Mouse (Mus musculus) embryo, embryonic 10.5 days (tissue): Measurements from ENCODE around the gene Cped1.

Experiments
- DNase-seq: peaks from one replicate; pipeline ENCODE4 v3.0.0-alpha.2; 2015; ENCODE audit warnings: low spot score

Cped1 gene

GRCm38 (mm10) chr6:22178721-22179295 is 193.1 kb downstream of the Cped1 start:
- no peak for DNase-seq

GRCm38 (mm10) chr6:22180316-22180715 is 194.6 kb downstream of the Cped1 start:
- DNase-seq: no peak

DNA sequence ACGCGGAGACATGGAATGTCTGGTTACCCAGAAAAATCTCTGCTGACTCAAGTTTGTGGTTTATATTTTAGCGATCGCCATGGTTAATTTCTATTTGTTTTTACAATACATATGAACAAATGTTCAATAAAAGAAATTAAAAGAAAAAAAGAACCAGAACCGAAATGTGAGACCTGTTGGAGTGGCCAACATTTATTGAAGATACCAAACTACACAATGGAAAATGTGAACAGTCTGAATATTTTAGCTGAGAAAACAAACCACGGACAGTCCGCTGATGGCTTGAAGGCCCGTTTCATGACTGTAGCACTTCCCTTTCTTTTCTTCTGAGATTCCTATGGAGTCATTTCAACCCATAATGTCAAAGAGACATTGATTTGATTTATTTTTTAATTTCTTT is 201.3 kb downstream of the Cped1 start:
- no peak for DNase-seq

GRCm38 (mm10) chr6:22189346-22190335 is 203.9 kb downstream of the Cped1 start:
- DNase-seq: no peak

- DNase-seq: no peak
These were observed 212.9 kb downstream of the Cped1 start for GRCm38 (mm10) chr6:22198603-22199002.

DNA sequence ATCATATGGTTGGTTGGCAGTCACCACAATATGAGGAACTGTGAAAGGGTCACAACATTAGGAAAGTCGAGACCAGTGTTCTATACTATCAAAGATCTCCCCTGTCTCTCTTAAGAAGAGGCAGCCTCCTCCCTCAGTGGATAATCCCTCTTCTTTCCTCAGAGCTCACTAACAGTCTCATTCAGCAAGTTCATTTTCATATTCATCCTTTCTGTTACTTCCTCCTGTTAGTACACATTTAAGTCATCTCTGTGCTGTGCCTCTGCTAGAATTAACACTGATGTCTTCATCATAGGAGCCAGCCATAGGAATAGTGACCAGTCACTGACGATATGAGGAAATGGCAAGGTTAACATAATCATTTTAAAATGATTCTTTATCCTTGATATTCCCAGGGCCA is 213.8 kb downstream of the Cped1 start:
- DNase-seq: no peak

DNA sequence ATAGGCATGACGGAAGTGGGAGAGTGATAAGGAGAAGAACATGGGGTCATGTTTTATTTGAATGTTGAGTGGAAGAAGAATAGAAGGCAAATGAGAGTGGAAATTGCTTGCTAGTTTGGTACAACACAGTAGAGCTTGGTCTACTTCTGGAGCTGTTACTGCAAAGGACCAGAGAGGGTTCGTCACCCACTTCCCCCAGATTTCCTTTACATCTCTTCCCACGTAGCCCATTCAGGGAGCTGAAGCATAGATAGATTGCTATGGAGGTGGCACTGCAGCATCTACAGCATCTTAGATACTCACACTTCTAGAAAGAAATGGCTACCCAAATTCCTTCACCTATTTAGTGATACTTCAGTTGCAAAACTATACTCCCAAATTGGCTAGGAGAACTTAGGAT is 214.4 kb downstream of the Cped1 start:
- DNase-seq: no peak

DNA sequence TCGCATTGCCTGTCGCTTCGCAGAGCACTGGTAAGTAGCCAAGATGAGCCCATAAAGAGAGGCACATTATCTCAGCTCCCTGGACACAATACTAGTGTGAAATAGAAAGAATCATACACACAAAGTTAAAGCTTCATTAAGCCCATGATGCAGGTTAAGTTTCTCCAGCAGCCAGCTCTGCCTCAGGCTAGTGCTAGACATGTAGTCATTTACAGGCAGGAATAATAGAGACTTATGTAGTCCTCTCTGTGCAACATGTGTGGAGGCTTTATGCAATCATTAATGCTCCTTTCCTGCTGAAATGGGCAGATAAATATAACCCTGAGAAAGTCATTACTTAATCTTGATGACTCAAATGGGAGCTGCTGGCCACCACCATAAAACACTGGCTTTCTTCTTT is 216.2 kb downstream of the Cped1 start:
- no peak for DNase-seq

DNA sequence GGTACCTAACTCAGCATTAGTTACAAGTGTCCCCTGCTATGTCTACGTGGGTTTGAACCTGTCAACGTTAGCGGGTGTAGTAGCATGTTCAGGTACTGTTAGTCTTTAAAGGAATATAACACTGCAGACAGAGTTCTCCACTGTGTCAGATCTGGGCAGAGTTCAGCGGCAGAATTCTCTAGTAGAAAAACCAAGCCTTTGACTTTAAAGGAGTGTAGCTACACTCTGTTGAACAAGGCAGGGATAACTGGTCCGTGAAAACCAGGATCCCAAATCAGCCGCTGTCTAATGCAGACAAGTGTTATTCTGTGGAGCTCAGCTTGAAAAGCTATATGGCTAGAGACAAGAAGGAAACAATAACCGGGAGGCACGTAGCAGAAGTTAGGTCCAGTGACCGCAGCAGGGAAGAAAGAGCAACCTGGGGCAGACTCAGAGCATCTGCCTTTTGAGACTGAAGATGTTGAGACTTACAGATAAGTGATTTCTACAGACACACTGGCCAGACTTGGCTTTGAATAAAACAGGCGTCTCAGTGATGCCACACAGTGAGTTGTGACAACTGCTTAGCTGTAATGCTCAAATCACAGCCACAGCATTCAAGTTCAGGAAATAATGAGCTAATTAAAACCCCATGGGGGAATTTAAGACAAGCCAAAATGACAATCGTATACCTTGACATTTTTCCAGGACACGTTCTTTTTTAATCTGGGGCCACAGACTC is 219.5 kb downstream of the Cped1 start:
- DNase-seq: no peak

DNA sequence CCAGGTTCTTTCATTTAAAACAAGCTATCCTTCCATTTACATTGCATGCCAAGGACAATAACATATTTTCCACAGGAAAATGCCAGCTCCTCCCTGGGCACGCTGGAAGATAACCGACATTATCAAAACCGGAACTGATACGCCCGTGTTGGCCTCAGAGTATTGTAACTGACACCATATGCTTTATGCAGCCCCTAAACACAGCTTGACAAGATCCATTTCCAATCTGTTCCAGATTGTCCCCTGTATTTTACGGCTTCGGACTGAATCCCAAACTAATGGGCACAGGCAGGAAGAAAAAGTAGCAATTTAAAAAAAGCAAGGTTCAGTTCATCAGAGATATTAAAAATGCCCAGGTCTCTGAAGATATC is 220.0 kb downstream of the Cped1 start:
- peak; percentile 24 for DNase-seq

GRCm38 (mm10) chr6:22206179-22206578 is 220.5 kb downstream of the Cped1 start:
- DNase-seq: no peak

GRCm38 (mm10) chr6:22206630-22207293 is 221.0 kb downstream of the Cped1 start:
- peak; percentile 22 for DNase-seq

- DNase-seq: no peak
These were observed 226.4 kb downstream of the Cped1 start for GRCm38 (mm10) chr6:22212158-22212557.

- DNase-seq: no peak
These were observed 227.5 kb downstream of the Cped1 start for GRCm38 (mm10) chr6:22213187-22213586.

- no peak for DNase-seq
These were observed 228.1 kb downstream of the Cped1 start for GRCm38 (mm10) chr6:22213813-22214212.

DNA sequence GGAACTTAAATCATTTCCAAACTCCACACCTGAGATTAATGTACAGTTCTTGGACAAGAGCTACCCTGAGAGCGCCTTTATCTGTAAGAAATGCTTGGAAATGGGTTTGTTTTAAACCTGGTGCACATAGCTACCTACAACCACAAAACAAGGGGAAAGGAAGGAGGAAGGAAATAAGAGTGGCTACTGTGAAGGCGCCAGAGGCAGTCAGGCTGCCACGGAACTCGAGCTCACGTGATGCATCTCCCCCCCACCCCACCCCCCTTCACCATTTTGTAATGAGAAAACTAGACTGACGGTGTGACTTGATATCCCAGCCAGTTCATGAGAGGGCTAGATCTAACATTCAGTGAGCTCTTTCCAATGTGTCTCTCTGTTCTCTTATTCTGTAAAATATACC is 228.9 kb downstream of the Cped1 start:
- no peak for DNase-seq

DNA sequence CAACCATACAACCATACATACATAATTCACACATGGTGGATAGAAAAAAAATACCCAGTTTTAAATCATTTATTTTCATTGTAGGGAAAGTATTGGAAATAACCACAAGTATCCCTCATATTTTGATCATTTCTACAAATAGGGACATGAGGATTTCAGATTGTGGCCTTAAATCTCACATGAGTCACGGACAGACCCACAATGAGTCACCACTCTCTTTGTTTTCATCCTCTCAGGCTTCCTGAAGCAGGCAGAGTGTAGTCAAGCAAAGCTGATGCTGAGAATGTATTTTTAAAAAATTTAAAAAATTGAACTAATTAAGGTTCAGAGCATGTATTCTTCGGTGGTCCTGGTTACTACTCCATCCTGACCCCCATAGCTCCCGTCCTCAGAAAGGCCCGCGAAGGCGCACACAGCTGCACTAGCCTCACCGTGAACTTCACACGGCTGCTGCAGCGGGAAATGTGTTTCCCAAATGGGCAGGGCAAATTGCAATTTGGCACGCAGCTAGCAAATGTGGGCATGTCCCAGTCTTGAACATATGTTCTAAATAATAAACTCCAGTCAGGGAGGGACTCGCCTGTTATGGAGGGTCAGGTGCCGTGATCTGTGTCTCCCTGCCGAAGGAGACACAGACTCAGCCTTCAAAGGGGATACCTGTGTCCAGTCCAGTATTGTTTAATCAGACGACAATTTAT is 230.7 kb downstream of the Cped1 start:
- DNase-seq: peak; percentile 23

GRCm38 (mm10) chr6:22221134-22221533 is 235.4 kb downstream of the Cped1 start:
- no peak for DNase-seq

GRCm38 (mm10) chr6:22222087-22222486 is 236.4 kb downstream of the Cped1 start:
- DNase-seq: no peak

DNA sequence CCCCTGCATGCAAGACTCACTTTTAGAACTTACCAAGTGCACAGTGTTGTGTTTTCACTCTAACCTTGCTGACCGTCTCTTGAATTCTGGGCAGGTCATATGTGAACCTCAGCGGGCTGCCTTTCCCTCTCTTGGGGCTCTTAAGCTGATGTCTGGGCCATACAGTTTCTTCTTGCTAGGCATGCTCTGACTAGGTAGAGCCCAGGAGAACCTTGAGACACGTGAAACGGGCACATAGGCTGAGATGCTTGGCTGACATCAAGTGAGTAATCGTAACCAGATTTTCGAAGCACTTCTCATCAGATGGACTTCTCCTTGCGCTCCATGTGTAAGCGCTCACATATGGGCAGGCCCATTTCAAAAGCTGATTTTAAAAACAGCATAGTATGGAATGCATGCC is 237.2 kb downstream of the Cped1 start:
- DNase-seq: no peak

- no peak for DNase-seq
These were observed 238.6 kb downstream of the Cped1 start for GRCm38 (mm10) chr6:22224351-22224750.

- DNase-seq: no peak
These were observed 245.5 kb downstream of the Cped1 start for GRCm38 (mm10) chr6:22231244-22231643.
